In the genomic region with DNA sequence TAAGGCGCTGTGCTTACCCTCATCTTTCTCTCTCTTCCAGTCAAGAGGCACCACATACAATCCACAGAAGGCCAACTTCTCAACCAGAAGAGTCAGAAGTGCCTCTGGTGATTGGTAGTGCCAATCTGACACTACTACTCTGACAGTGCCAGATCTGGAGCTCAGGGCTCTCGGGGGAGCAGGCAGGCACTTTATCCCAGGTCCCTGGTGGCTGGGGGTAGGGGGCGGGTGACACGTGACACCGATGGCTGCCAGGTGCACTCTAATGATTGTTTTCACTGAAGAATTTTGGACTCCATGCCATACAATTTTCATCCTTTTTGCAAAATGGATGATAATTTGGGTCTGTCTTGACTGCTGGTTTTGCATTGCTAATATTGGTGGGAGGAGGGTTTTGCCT, we compare ENCODE assay signal across 26 mouse cellular contexts.
"Had no signal": no experiment of that assay in that cellular context is flagged by ENCODE, and none has a peak within 500 bp of the region (broad histone marks: within the 10 kb centered on the region; RNA-seq: fewer than 3 reads in every experiment).

No protein-coding gene starts in this region.

- H3K9ac ChIP-seq: heart, embryonic 13.5 days; heart, embryonic 15.5 days; hindbrain, embryonic 12.5 days; hindbrain, embryonic 15.5 days; kidney, embryonic 15.5 days; limb, embryonic 13.5 days; limb, embryonic 15.5 days; liver, embryonic 12.5 days; liver, embryonic 14.5 days had no signal

- H3K4me3 ChIP-seq: heart, embryonic 13.5 days; heart, embryonic 15.5 days; hindbrain, embryonic 12.5 days; hindbrain, embryonic 15.5 days; kidney, embryonic 15.5 days; left cerebral cortex, adult 2 months; limb, embryonic 13.5 days; limb, embryonic 15.5 days; liver, embryonic 12.5 days had no signal

- H3K36me3 ChIP-seq: heart, embryonic 13.5 days; heart, embryonic 15.5 days; hindbrain, embryonic 12.5 days; hindbrain, embryonic 15.5 days; kidney, embryonic 15.5 days; limb, embryonic 13.5 days; limb, embryonic 15.5 days; liver, embryonic 12.5 days had no signal

- H3K9me3 ChIP-seq: heart, embryonic 13.5 days; heart, embryonic 15.5 days; hindbrain, embryonic 12.5 days; hindbrain, embryonic 15.5 days; kidney, embryonic 15.5 days; limb, embryonic 13.5 days; limb, embryonic 15.5 days; liver, embryonic 12.5 days had no signal

- DNase-seq: gastrocnemius, postnatal 10 days; gastrocnemius, postnatal 25 days; heart, adult 18-20 months; heart, postnatal 14 days; heart, postnatal 36 days; kidney, adult 11 months; kidney, adult 2 months; kidney, adult 9 months; kidney, postnatal 14 days; kidney, postnatal 36 days; layer of hippocampus, adult 9-11 months; layer of hippocampus, postnatal 36 days; lung, adult 18-20 months had no signal

- H3K27me3 ChIP-seq: heart, embryonic 13.5 days; heart, embryonic 15.5 days; hindbrain, embryonic 12.5 days; hindbrain, embryonic 15.5 days; kidney, embryonic 15.5 days; limb, embryonic 13.5 days; limb, embryonic 15.5 days; liver, embryonic 12.5 days had no signal

- H3K4me1 ChIP-seq: heart, embryonic 13.5 days; heart, embryonic 15.5 days; kidney, embryonic 15.5 days; liver, embryonic 12.5 days had no signal

- H3K27ac ChIP-seq: heart, embryonic 13.5 days; heart, embryonic 15.5 days; hindbrain, embryonic 12.5 days; kidney, embryonic 15.5 days; kidney, postnatal 0 days; left cerebral cortex, adult 2 months; limb, embryonic 13.5 days; liver, embryonic 12.5 days; liver, embryonic 14.5 days had no signal

- ATAC-seq: intestine, embryonic 16.5 days; liver, embryonic 12.5 days had no signal

- H3K4me2 ChIP-seq: heart, embryonic 11.5 days; heart, embryonic 13.5 days; heart, embryonic 15.5 days; hindbrain, embryonic 12.5 days; hindbrain, embryonic 15.5 days; kidney, embryonic 15.5 days; limb, embryonic 13.5 days; limb, embryonic 15.5 days; liver, embryonic 12.5 days had no signal
